Mouse (Mus musculus) adrenal gland, postnatal 0 days (tissue): ENCODE measurements around the gene Rere. TPM values are rescaled to one million over a fixed set of nuclear protein-coding genes. Genes with fewer than 3 reads are reported as not detected.

ENCODE experiments used
- polyA plus RNA-seq: library from polyadenylated mRNA; unstranded; fragments of >200 nt; fragmentation: Nextera tagmentation; extraction: Ambion mirVana; gene quantifications from 2 replicates; pipeline ENCODE4 v1.2.1, GENCODE M21; 2015

The Rere gene
- 34.1 and 41.2 TPM in 2 replicates for polyA plus RNA-seq

GRCm38 (mm10) chr4:150281018-150281761, at the start of gene Rere:
Rere (plus strand) TSS chr4:150281646.

GRCm38 (mm10) chr4:150236521-150237481, 44.6 kb upstream of the Rere start, which contains the start of gene Eno1:
Eno1 (plus strand) TSS chr4:150236721.

GRCm38 (mm10) chr4:150651390-150652277, 370.2 kb downstream of the Rere start, which contains the start of gene Slc45a1:
Slc45a1 (minus strand) TSS chr4:150652174.

Other genes with a start within 250 kb of the Rere start
- 0.87 and 0.91 TPM in 2 replicates for gene Gpr157, start 194.3 kb upstream of the Rere start, polyA plus RNA-seq
- gene Slc2a5, start 162.4 kb upstream of the Rere start, polyA plus RNA-seq = 0.62 and 1.3 TPM in 2 replicates
- not detected in 2 replicates for gene Slc2a7, start 132.7 kb upstream of the Rere start, polyA plus RNA-seq
- not detected in 2 replicates for gene Car6, start 80.3 kb upstream of the Rere start, polyA plus RNA-seq
- 613 and 1,135 TPM in 2 replicates for gene Eno1, start 44.9 kb upstream of the Rere start, polyA plus RNA-seq